Mouse (Mus musculus): ENCODE results near the gene 3110001I22Rik. TPM values are rescaled to one million over a fixed set of nuclear protein-coding genes. Genes with fewer than 3 reads are reported as not detected.

The 3110001I22Rik gene
- 2.6 TPM for polyA plus RNA-seq (2014; fragmentation: Illumina TruSeq; extraction: RNeasy Lipid Tissue Mini Kit (QIAGEN cat#74804); ENCODE audit: low read depth, low replicate concordance)

GRCm38 (mm10) chr16:13671685-13672385 lies at the start of gene 3110001I22Rik, which contains the start of gene Bfar:
Gene 3110001I22Rik, plus strand, starts transcription at chr16:13671929.
Gene Bfar, plus strand, starts transcription at chr16:13671858.

GRCm38 (mm10) chr16:13667878-13668343 lies 3.8 kb upstream of the 3110001I22Rik start, which contains the start of gene Parn:
Gene Parn, minus strand, starts transcription at chr16:13668170.

Other genes with a start within 250 kb of the 3110001I22Rik start
- 11.7 TPM for gene Parn, start 3.8 kb upstream of the 3110001I22Rik start, polyA plus RNA-seq (2014; fragmentation: Illumina TruSeq; extraction: RNeasy Lipid Tissue Mini Kit (QIAGEN cat#74804); ENCODE audit: low read depth, low replicate concordance)
- gene Bfar, start 71 bp upstream of the 3110001I22Rik start, polyA plus RNA-seq (2014; fragmentation: Illumina TruSeq; extraction: RNeasy Lipid Tissue Mini Kit (QIAGEN cat#74804); ENCODE audit: low read depth, low replicate concordance), result 53.7 TPM
- gene Pla2g10, start 59.1 kb downstream of the 3110001I22Rik start, polyA plus RNA-seq (2014; fragmentation: Illumina TruSeq; extraction: RNeasy Lipid Tissue Mini Kit (QIAGEN cat#74804); ENCODE audit: low read depth, low replicate concordance), result not detected
- 34.6 TPM for gene Rrn3, start 108.8 kb downstream of the 3110001I22Rik start, polyA plus RNA-seq (2014; fragmentation: Illumina TruSeq; extraction: RNeasy Lipid Tissue Mini Kit (QIAGEN cat#74804); ENCODE audit: low read depth, low replicate concordance)
- 60.1 TPM for gene Ntan1, start 146.9 kb downstream of the 3110001I22Rik start, polyA plus RNA-seq (2014; fragmentation: Illumina TruSeq; extraction: RNeasy Lipid Tissue Mini Kit (QIAGEN cat#74804); ENCODE audit: low read depth, low replicate concordance)
- 91.0 TPM for gene Pdxdc1, start 231.2 kb downstream of the 3110001I22Rik start, polyA plus RNA-seq (2014; fragmentation: Illumina TruSeq; extraction: RNeasy Lipid Tissue Mini Kit (QIAGEN cat#74804); ENCODE audit: low read depth, low replicate concordance)
- 1.4 TPM for gene Mpv17l, start 231.2 kb downstream of the 3110001I22Rik start, polyA plus RNA-seq (2014; fragmentation: Illumina TruSeq; extraction: RNeasy Lipid Tissue Mini Kit (QIAGEN cat#74804); ENCODE audit: low read depth, low replicate concordance)

Data from heart, adult 10 weeks (tissue).